Mouse (Mus musculus): ENCODE measurements at regions not wholly inside any gene's neighbourhood (a gene's known extent, or its start where the extent isn't known, plus 50 kb on each side); places are given as distances from the start of the nearest gene placed in this dataset.

GRCm38 (mm10) chr10:14333344-14333743, 212.1 kb downstream of the Adgrg6 start:
- no peak for TF ChIP-seq CTCF (IDR thresholded peaks at IDR 0.05)
- TF ChIP-seq EP300 (IDR thresholded peaks at IDR 0.05; ENCODE audit: insufficient read depth, low read depth, low read length): no peak
